Mouse (Mus musculus) splenic B cell, adult 2 months (primary cell): ENCODE measurements around the gene Ttll11.

Source experiments
- DNase-seq: peaks from one replicate; pipeline ENCODE4 v3.0.0-alpha.2; 2011; ENCODE audit warnings: low read depth, low spot score
- H3K27me3 ChIP-seq: 2 replicates; pipeline ENCODE4 v1.6.1; 2012; ENCODE audit warnings: mild to moderate bottlenecking, low read length, moderate library complexity, mixed read lengths; ENCODE audit not compliant: control insufficient read depth, poor library complexity, insufficient read depth, severe bottlenecking
- H3K36me3 ChIP-seq: 2 replicates; pipeline ENCODE4 v1.6.1; 2012; ENCODE audit warnings: mild to moderate bottlenecking, low read length, moderate library complexity, mixed read lengths; ENCODE audit not compliant: control insufficient read depth, poor library complexity, insufficient read depth, severe bottlenecking

The Ttll11 gene

DNA sequence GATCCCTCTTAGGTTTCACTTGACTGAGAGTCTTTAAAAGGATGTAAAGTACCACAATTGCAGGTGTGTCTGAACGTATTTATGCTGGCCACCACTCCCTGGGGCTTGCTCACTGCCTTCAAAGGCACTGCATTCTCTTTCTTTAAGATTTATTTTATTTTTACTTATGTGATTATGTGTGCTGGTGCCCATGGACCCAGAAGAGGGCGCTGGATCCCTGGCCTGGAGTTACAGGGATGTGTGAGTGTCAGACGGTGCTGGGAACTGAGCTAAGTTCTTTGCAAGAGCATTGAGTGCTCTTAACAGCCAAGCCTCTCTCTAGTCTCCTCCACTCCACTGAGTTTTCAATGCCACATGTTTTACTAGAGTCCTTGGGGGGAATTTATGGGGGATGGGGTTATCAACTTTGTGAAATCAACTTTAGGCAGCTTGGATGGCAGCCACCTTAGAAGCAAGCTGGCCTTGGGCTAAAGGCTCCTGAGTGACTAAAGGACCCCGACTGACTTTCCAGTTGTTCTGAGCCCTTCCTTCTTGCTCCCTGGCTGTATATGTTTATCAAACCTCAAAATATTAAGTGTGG is 137.8 kb downstream of the Ttll11 start:
- no peaks in the 10 kb centered on the region for H3K27me3 ChIP-seq

DNA sequence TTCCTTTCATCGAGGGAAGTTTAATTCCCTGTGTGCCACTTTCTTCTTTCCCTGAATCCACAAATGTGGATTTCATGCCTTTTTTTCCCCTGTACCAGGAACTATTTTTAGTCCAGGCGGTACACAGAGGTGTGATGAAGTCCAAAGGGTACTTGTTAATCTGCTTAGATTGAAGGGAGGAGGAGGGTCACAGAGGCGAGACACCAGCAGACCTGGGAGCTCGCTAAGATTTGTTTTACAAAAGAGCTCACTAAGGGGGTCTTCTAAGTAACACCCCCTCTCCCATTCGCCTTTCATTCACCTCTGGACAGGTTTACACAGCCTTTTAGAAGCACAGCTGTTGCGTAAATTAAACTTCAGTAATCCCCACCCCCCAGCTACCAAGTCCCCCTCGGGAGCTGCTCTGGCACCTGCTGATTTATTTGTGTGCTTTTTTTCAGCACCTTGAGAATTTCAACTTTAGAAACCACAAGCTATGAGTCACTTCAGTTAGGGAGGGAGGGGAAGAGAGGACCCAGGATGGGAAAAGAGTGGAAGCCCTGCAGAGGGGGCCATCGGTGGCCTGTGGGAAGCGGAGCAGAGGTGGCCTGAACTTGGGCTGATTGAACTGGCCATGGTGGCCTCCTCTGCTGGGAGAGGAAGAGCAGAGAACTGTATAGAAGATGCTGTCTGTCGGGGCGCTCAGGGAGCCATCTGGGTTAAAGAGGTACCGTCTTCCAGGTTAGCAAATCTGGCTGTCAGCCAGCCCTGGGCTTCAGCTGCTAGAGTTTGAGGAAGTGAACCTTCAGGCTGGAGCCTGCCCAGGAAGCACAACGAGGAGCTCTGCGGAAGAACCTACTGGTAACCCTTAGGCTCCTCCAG is 138.5 kb downstream of the Ttll11 start:
- DNase-seq: peak; percentile 86
- Histone ChIP-seq H3K36me3 (no peaks in the 10 kb centered on the region), H3K27me3 (no peaks in the 10 kb centered on the region)

More for the DNA sequence above, 137.8 kb downstream of the Ttll11 start:
- no peak for DNase-seq
- no peaks in the 10 kb centered on the region for H3K36me3 ChIP-seq

DNA sequence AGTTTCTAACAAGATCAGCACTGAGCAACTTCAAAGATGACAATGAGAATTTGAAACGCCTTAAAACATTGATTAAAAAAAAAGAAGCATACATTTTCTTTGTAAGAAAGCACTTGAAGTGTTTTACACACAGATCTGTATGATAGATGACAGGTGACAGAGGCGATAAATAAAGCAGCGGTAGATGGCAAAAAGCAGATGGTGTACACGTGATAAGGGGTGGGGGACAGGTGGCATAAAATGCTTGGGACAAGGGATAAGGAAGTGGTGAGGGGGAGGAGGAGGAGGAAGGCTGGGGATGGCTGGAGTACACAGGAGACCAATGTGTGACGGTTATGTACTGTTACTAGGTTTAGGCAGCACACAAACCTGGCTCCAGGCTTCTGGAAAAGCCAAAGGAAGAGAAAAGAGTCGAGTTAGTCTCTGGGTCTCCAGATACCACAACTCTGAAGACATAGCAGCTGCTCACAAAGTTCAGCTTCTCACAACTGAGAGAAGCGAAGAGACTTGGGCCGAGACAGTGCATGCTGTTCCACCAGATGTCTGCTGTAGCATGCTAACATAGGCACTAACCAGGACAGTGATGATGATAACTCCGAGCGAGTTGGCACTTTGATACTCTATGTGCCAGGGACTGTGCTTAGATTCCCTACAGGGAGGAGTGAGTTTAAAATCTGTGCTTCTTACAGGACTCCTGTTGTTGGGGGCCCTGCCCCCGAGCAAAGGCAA is 140.8 kb downstream of the Ttll11 start:
- H3K27me3 ChIP-seq: no peaks in the 10 kb centered on the region
- no peaks in the 10 kb centered on the region for H3K36me3 ChIP-seq
- no peak for DNase-seq

DNA sequence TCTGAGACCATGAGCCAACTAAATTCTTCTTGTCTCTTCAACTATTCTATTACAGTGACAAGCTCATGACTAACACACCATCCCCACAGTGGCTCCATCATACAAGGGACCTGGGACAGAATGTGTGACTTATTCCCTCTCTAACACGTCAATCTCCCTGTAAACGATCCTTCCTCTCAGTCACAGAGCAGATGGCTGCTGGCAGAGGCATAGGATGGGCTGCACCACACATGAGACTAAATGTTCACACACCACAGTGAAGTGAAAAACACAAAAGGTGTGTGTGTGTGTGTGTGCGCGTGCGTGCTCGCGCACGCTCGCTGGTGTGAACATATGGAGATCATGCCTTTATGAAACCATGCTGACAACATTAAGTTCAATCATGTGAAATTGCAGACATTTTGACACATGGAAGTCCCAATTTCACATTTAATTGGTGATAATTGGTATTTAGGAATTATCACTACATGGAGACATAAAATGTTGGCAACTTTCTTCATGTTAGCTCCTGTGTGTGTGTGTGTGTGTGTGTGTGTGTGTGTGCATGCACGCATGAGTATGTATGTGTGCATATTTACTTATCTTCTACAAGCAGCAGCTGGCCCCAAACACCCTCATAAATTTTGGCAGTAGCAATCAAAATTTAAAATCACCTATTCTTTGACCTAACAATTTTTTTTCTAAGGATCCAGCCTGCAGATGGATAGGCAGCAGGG is 145.4 kb downstream of the Ttll11 start:
- DNase-seq: no peak
- H3K36me3 ChIP-seq: no peaks in the 10 kb centered on the region

DNA sequence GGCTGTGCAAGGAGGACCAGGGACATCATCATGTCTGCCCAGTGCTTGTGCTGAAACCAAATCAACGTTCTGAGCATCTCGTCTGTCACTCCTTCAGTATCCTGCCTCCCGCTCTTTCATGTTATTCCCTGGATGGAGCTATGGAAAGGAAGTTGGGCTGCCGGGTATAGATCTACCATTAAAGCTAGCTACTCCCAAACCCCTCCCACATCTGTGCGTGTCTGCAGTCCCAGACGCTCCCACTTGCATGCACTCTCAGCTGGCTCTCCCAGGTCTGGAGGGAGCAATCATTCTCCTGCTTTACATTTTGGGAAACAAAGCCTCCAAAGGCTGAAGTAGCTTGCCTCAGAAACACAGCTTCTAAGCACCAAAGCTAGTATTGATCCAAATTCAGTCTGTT is 146.2 kb downstream of the Ttll11 start:
- H3K36me3 ChIP-seq: no peaks in the 10 kb centered on the region
- DNase-seq: no peak
- H3K27me3 ChIP-seq: no peaks in the 10 kb centered on the region

More for the DNA sequence above, 145.4 kb downstream of the Ttll11 start:
- no peaks in the 10 kb centered on the region for H3K27me3 ChIP-seq

DNA sequence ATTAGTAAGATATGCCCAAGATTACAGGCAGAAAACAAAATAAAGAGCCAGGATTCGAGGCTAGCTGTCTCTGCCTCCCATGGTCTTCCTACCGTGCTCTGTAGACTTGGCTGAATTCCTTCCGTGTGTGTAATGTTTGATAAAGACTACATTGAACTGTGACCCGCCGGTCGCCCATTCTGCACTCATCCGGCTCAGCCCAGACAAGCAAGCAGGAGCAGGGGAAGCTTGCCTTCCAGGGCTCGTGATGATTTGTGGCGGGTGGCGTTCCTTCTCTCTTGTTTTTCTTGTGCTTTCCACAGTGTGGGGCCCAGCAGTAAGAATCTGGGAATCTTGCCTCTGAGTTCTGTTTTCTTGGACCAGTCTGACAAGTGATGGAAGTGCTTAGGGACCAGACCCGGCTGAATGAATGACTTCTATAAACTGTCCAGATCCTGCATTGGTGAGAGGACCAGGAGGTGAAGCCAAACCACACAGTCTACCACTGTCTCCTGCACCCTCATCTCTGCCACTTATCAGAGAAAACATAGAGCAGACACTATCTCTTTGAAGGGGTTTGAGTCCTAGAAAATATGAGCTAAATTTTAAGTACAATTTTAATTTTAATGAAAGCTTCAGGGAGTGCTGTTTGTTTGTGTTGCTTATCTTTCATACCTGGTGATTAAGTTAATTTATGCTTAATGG is 146.8 kb downstream of the Ttll11 start:
- DNase-seq: no peak
- Histone ChIP-seq H3K36me3 (no peaks in the 10 kb centered on the region), H3K27me3 (no peaks in the 10 kb centered on the region)

DNA sequence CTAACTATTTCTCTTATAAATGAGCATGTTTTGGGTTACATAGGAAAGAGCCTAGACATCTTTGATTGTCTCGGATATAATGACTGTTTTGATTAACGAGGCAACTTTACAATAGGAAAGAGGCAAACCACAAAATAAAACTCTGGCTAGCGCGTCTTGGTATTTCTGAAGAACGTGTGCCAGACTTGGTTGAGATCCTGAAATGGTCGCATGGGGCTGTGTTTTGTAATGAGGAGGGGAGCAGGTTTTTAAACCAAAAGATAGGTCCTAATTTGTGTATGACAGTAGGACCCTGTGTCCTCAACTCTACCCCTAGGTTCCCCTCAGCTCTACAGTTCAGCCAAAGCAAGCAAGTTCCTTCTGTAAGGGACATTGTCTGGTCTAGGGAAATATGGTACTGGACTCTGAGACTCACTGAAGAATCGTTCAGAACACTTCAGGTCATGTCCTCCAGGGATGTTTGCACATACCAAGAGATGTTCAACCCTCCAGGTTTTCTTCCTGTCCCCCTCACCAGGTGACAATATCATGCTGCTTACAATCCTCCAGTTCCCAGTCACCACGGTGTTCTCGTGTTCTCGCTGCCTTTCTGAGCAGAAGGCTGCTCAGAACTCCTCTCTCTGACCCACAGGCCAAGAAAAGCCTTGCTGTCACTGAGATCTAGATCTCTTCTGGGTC is 147.7 kb downstream of the Ttll11 start:
- DNase-seq: no peak

DNA sequence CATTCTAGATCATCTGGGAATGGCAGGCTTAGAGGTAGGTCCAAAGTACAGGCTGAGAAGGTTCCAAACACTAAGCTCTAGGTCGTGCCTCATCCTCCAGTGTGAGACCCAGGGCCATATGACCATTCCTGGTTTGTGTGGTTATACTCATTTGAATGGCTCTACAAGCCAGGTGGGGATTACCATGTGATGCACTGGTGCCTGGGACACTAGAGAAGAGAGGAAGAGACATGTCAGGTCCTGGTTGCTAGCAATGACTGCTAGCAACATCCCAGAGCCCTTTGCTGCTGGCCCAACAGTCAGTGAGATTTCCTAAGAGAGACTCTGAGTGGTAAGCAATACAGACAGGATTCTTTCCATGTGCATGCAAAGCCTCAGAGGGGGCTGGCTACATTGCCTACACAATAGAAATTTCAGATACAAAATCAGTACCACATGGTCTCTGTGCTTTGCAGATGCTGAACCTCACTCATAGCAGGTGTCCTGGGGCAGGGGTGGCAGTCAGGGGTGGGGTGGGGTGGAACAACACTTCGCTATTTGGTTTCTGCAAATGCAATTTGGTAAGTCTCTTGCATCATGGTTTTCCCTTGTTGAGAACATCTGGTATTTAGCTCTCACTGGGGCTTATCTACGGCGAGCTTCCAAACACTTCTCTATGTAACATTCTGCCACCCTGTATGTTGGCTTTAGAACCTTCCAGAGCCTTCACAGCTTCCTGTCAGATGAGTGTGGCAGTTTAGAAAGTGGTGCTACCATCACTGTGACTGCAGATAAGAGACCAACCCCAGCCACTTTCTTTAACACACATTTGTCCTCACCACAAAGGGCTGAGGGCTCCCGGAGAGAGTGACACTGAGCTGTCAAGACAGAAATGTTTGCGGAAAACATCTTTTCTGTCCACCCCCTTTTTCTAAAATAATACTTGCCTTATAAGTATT is 148.5 kb downstream of the Ttll11 start:
- Histone ChIP-seq H3K27me3 (no peaks in the 10 kb centered on the region), H3K36me3 (no peaks in the 10 kb centered on the region)
- peak; percentile 4 for DNase-seq

More for the DNA sequence above, 147.7 kb downstream of the Ttll11 start:
- no peaks in the 10 kb centered on the region for H3K36me3 ChIP-seq
- H3K27me3 ChIP-seq: no peaks in the 10 kb centered on the region

DNA sequence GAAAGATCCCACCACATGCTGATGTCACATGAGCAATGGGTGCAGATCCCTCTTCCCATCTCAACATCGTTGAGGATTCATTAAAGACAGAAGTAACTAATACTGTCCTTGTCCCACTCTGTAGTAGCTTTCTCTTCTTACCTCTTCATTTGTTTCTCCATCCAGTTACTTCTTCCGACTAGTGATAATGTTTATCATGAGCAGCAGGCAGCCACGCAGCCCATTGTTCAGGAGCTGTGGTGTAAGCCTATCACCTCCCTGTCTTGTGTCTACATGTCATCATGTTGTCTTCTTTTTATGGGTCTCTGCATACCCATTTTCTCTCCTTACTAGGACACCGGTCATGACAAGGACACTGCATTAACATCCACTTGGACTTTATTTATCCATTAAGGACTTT is 150.6 kb downstream of the Ttll11 start:
- DNase-seq: no peak
- no peaks in the 10 kb centered on the region for H3K36me3 ChIP-seq

DNA sequence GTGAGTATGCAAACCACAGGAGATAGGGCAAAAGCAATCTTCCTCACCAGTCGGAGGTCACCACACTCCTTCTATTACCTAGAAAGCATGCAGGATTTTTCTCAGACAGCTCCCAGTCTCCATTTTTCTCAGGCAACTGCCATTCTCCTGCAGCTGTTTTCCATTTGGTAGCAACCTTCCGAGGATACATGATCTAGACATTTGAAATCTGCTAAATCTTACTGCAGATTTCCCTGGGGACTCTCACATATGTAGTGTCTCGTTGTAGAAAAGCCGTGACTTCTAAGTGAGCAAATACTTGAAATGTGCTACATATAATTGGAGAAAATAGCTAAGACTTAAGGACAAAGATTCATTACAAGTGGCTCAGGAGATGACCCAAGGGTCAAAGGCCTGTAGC is 151.8 kb downstream of the Ttll11 start:
- no peak for DNase-seq
- Histone ChIP-seq H3K27me3 (no peaks in the 10 kb centered on the region), H3K36me3 (no peaks in the 10 kb centered on the region)

More for the DNA sequence above, 150.6 kb downstream of the Ttll11 start:
- no peaks in the 10 kb centered on the region for H3K27me3 ChIP-seq

DNA sequence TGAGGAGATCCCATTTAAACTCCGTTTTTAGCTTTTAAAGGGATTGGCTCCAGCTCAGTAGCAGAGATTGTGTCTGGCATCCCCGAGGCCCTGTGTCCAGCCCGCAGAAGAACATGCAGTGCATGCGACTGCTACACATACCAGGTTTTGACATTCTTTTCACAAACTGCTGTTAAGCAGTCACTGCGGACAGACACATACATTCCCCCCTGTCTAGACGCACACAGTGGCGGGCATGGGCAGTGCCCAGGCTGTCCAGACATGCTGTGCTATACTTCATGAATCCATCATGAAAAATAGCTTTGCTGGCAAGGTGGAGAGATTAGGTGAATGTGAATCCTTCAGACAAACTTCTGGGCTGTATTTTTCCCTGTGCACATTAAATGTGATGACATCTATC is 154.6 kb downstream of the Ttll11 start:
- H3K36me3 ChIP-seq: no peaks in the 10 kb centered on the region
- H3K27me3 ChIP-seq: no peaks in the 10 kb centered on the region
- no peak for DNase-seq

DNA sequence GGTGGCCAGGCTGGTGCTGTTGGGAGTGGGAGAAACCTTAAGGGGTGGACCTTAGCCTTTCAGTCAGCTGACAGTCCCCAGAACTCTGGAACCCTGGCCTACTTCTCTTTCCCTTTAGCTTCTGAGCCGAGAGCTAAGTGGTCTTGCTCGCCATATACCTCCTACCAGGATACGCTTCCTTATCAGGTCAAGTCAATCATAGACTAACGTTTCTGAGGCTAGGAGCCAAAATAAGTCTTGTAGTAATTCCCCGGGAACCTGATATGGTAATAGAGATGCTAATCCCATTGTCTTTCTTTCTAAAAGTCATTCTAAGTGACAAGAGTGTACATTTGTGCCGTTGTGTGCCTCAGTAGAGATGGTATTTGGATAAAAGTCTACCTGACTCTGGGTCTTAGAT is 156.1 kb downstream of the Ttll11 start:
- DNase-seq: no peak
- H3K27me3 ChIP-seq: no peaks in the 10 kb centered on the region
- H3K36me3 ChIP-seq: no peaks in the 10 kb centered on the region

DNA sequence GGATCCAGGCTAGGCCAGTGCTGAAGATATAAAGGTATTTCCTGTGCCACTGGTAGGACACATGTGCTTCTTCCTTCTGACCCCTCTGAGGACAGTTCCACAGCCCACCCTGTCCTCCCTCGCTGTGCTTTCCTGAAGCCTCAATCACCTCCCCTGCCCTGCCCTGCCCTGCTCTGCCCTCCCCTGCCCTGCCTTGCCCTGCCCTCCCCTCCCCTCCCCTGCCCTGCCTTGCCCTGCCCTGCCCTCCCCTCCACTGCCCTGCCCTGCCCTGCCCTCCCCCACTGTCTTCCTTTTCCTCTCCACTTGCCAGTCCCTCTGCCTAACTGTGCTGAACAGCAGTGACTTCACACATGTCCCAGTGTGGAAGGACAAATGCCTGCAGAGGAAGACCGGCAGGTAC is 160.8 kb downstream of the Ttll11 start:
- Histone ChIP-seq H3K27me3 (no peaks in the 10 kb centered on the region), H3K36me3 (no peaks in the 10 kb centered on the region)
- DNase-seq: no peak
